Mouse (Mus musculus): ENCODE results near the gene Pam16.

- TF ChIP-seq CTCF (conservative IDR thresholded peaks at IDR 0.05; ENCODE audit: low read length) (no peak), NANOG (IDR thresholded peaks at IDR 0.05; ENCODE audit: borderline replicate concordance, low read length) (no peak)
These were observed 15.6 kb upstream of the Pam16 start for GRCm38 (mm10) chr16:4640267-4641005.
